Mouse (Mus musculus): Measurements from ENCODE around the gene Rasef. TPM values are rescaled to one million over a fixed set of nuclear protein-coding genes. Genes with fewer than 3 reads are reported as not detected.

Gene Rasef
- total RNA-seq, 2 experiments from 2014 or later: 0.10 to 0.20 TPM

Other genes with a start within 250 kb of the Rasef start
- gene Gm11238, start 183.1 kb downstream of the Rasef start, total RNA-seq (2021): not detected
- not detected for gene Gm11237, start 168.0 kb downstream of the Rasef start, total RNA-seq (2021)
- gene Gm11236, start 152.9 kb downstream of the Rasef start, total RNA-seq (2021): not detected
- gene Gm11239, start 122.6 kb downstream of the Rasef start, total RNA-seq (2021): not detected
- gene Gm428, start 107.5 kb downstream of the Rasef start, total RNA-seq (2021): not detected
- gene Gm11758, start 85.3 kb upstream of the Rasef start, total RNA-seq (2021): not detected
- gene Gm11757, start 100.1 kb upstream of the Rasef start, total RNA-seq (2021): not detected
- gene Gm13871, start 115.0 kb upstream of the Rasef start, total RNA-seq (2021): not detected
- gene Gm11756, start 129.8 kb upstream of the Rasef start, total RNA-seq (2021): not detected
- not detected for gene 2310002L09Rik, start 159.9 kb upstream of the Rasef start, total RNA-seq (2021)
- gene Frmd3, start 222.4 kb upstream of the Rasef start, total RNA-seq (2021): under 1 TPM; 0.19 to 0.23 TPM

All from adrenal gland, adult 18-20 months (tissue).